Mouse (Mus musculus) ES-E14 (cell line): ENCODE results near the gene Fcrlb. TPM values are rescaled to one million over a fixed set of nuclear protein-coding genes. Genes with fewer than 3 reads are reported as not detected.

Experiments used
- DNase-seq: peaks from one replicate; pipeline ENCODE4 v3.0.0-alpha.2; 2013; ENCODE audit warnings: low read depth, low spot score
- H3K27ac ChIP-seq: 2 replicates; pipeline ENCODE4 v1.5.1; 2012; ENCODE audit warnings: low read depth, mild to moderate bottlenecking, low read length, moderate library complexity, mixed read lengths; ENCODE audit not compliant: poor library complexity, insufficient read depth, severe bottlenecking
- H3K36me3 ChIP-seq: 2 replicates; pipeline ENCODE4 v1.6.1; 2012; ENCODE audit warnings: mild to moderate bottlenecking, low read length, moderate library complexity, mixed read lengths; ENCODE audit not compliant: control insufficient read depth, poor library complexity, insufficient read depth, severe bottlenecking
- H3K4me1 ChIP-seq, 2 experiments: fragments of 150-350 bp in 1 of 2; sonication (generic) in 1 of 2; 2 replicates each; pipeline ENCODE4 v1.6.1; 2012; ENCODE audit warnings: low read length in 2 of 2, mild to moderate bottlenecking in 1 of 2, mixed read lengths in 1 of 2; ENCODE audit not compliant: control insufficient read depth in 2 of 2, insufficient read depth in 2 of 2, poor library complexity in 1 of 2
- H3K4me3 ChIP-seq, 2 experiments: fragments of 150-350 bp in 1 of 2; sonication (generic) in 1 of 2; 2 replicates each; pipeline ENCODE4 v1.5.1; 2012; ENCODE audit warnings: low read length in 2 of 2, low read depth in 1 of 2, mild to moderate bottlenecking in 1 of 2, mixed read lengths in 1 of 2; ENCODE audit not compliant: insufficient read depth in 1 of 2, poor library complexity in 1 of 2, severe bottlenecking in 1 of 2
- H3K9ac ChIP-seq: 2 replicates; pipeline ENCODE4 v1.6.1; 2012; ENCODE audit warnings: low read depth, mild to moderate bottlenecking, low read length, mixed read lengths; ENCODE audit not compliant: poor library complexity, insufficient read depth, severe bottlenecking
- H3K9me3 ChIP-seq: fragments of 150-350 bp; sonication (generic); 2 replicates; pipeline ENCODE4 v1.6.1; 2012; ENCODE audit warnings: low read depth, mild to moderate bottlenecking, low read length; ENCODE audit not compliant: control insufficient read depth, insufficient read depth
- CHD2 ChIP-seq: IDR thresholded peaks from 2 replicates; pipeline ENCODE4 v1.6.1; 2014; ENCODE audit warnings: mild to moderate bottlenecking, low read depth, low read length, inconsistent platforms
- ZNF384 ChIP-seq: IDR thresholded peaks from 2 replicates; pipeline ENCODE4 v1.6.1; 2012; ENCODE audit warnings: low read depth, low read length, inconsistent platforms
- in situ Hi-C, 2 experiments: fragments of 600-800 bp; cut with MboI; formaldehyde crosslinking; loops; one replicate each; pipeline ENCODE4 v1.15.1; 2025; ENCODE audit warnings: low sequenced_read_pairs in 2 of 2, inconsistent platforms in 1 of 2; ENCODE audit not compliant: unreplicated experiment in 2 of 2
- total RNA-seq: library from RNA; depleted of rRNA; stranded (reverse); fragments of 300-350 nt; gene quantifications from 2 replicates; pipeline ENCODE4 v1.2.3, GENCODE M21; 2012; rRNA removed

The Fcrlb gene
- total RNA-seq, 1 experiment: not detected

- Histone ChIP-seq H3K4me1 (no peaks in the 10 kb centered on the region), H3K4me3 (no peak overlapping the region), H3K9ac (no peak overlapping the region), H3K36me3 (no peaks in the 10 kb centered on the region; the same call in 1 of the 2 replicates), H3K27ac (0 out of 2 replicates have a peak overlapping the region, but pooled peaks have one; percentile 31), H3K9me3 (no peaks in the 10 kb centered on the region)
- in situ Hi-C loops: no loop called here
- no peak for TF ChIP-seq CHD2
- TF ChIP-seq ZNF384: no peak
- DNase-seq: no peak
Measured at GRCm38 (mm10) chr1:170857369-170857768, 55.4 kb downstream of the Fcrlb start.

Other genes starting within 250 kb of the Fcrlb start
- gene Atf6, start 45.2 kb downstream of the Fcrlb start, total RNA-seq: 33.2 and 39.0 TPM in 2 replicates
- gene Gm26620, start 27.9 kb downstream of the Fcrlb start, total RNA-seq: 2.8 and 3.5 TPM in 2 replicates
- 35.0 and 47.6 TPM in 2 replicates for gene Dusp12, start 27.4 kb downstream of the Fcrlb start, total RNA-seq
- not detected in 2 replicates for gene Fcrla, start 14.6 kb upstream of the Fcrlb start, total RNA-seq
- 2.4 and 4.5 TPM in 2 replicates for gene Fcgr2b, start 63.6 kb upstream of the Fcrlb start, total RNA-seq
- gene Fcgr4, start 106.0 kb upstream of the Fcrlb start, total RNA-seq: 0.49 TPM in 1 of 2 replicates, not detected in the other
- gene Fcgr3, start 152.0 kb upstream of the Fcrlb start, total RNA-seq: 0.32 and 0.40 TPM in 2 replicates
- not detected in 2 replicates for gene Cfap126, start 201.0 kb upstream of the Fcrlb start, total RNA-seq
- 55.0 and 57.9 TPM in 2 replicates for gene Sdhc, start 237.7 kb upstream of the Fcrlb start, total RNA-seq
- 0.36 TPM in 1 of 2 replicates, not detected in the other for gene Mpz, start 237.8 kb upstream of the Fcrlb start, total RNA-seq